Mouse (Mus musculus) ES-Bruce4 (cell line): ENCODE measurements around the gene Hspbap1.

Source experiments
- CTCF ChIP-seq: IDR thresholded peaks from one replicate; pipeline ENCODE4 v1.8.1; 2011; ENCODE audit warnings: low read depth, low read length
- EP300 ChIP-seq: IDR thresholded peaks from 2 replicates; pipeline ENCODE4 v1.6.1; 2011; ENCODE audit warnings: low read depth, low read length; ENCODE audit not compliant: insufficient read depth
- POLR2A ChIP-seq: IDR thresholded peaks from one replicate; pipeline ENCODE4 v1.8.1; 2011; ENCODE audit warnings: low read length; ENCODE audit not compliant: insufficient read depth

GRCm38 (mm10) chr16:35771606-35772005, 1.4 kb downstream of the Hspbap1 start:
- TF ChIP-seq POLR2A (no peak), CTCF (no peak), EP300 (no peak)
